Mouse (Mus musculus) lung, postnatal 0 days (tissue): ENCODE results near the gene Prkag3.

Experiments used
- CTCF ChIP-seq: IDR thresholded peaks from 2 replicates; pipeline ENCODE4 v1.5.1; 2016; ENCODE audit warnings: antibody characterized with exemption, mild to moderate bottlenecking
- EP300 ChIP-seq: IDR thresholded peaks from 2 replicates; pipeline ENCODE4 v1.6.1; 2016; ENCODE audit warnings: antibody characterized with exemption, mild to moderate bottlenecking, control low read depth

GRCm38 (mm10) chr1:74728446-74728845 is 20.6 kb downstream of the Prkag3 start:
- no peak for TF ChIP-seq EP300
- TF ChIP-seq CTCF: no peak
